Mouse (Mus musculus) liver, postnatal 0 days (tissue): Measurements from ENCODE around the gene Rhebl1.

ENCODE experiments used
- CTCF ChIP-seq: sonication (generic); IDR thresholded peaks from 2 replicates; pipeline ENCODE4 v1.5.1; 2016; ENCODE audit warnings: antibody characterized with exemption, low read depth
- EP300 ChIP-seq: IDR thresholded peaks from 2 replicates; pipeline ENCODE4 v1.6.1; 2016; ENCODE audit warnings: antibody characterized with exemption, low read depth, mild to moderate bottlenecking

DNA sequence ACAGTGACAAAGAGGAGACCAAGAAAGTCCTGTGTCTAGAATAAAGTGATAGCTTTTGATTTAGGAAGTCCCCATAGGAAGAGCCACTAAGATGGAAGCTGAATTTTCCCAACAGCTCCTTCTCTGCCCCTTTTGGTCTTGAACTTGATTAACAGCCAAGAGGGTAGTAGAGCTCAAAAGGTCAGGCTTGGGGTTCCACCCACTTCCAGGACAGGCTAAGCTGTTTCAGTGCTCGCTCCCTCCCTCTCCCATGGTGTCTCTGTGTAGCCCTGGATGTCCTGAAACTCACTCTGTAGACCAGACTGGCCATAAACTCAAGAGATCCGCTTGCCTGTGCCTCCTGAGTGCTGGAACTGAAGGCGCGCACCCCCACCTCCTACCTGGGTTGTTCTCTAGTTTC lies 21.7 kb upstream of the Rhebl1 start:
- no peak for TF ChIP-seq CTCF
- TF ChIP-seq EP300: no peak
